Mouse (Mus musculus) T-helper 17 cell (primary cell): Measurements from ENCODE around the gene Zfp459.
"Not testable (repeated sequence)": the region's sequence is repeated elsewhere in the genome, so short reads cannot be mapped to it uniquely, and the experiment has no call there.

ENCODE experiments used
- in situ Hi-C, 2 experiments: fragments of 300-600 bp; cut with MboI, MseI; formaldehyde crosslinking; loops; 1 replicate in 1 of 2; 2 replicates in 1 of 2; pipeline ENCODE4 v1.15.1; 2025; ENCODE audit warnings: high pct_unique_total_duplicates in 2 of 2

Gene Zfp459

DNA sequence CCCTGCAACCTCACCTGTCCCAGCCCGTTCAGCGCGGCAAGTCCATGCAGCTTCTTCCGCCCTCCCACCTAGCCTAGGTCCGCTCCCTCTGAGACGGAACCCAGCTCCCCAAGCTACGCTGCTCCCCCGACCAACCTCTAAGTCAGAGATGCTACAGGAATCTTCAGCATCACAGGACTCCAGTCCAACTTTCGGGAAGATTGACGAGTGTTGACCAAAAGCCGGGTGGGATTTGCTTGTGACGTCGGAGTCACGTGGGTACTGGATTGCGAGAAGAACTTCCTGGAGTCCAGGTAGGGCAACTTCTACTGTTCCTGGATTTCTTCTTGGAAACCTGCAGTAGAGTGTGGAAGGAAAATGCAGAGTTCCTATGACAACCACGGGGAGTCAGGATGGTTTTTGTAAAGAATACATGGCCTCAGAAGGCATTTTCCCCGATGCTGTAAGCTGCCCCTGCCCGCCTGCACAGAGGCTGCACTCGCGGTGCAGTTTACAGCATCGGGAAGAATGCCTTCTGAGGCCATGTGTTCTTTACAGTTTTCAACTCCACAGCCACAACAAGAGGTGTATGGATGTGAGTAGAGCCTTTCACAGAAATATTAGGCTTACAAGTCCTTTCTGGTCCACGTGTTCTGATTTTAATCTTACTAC lies at the start of gene Zfp459:
Gene Zfp459, minus strand, starts transcription at position 212 of the 651 bp plus-strand sequence.
- in situ Hi-C loops = no loop called here

DNA sequence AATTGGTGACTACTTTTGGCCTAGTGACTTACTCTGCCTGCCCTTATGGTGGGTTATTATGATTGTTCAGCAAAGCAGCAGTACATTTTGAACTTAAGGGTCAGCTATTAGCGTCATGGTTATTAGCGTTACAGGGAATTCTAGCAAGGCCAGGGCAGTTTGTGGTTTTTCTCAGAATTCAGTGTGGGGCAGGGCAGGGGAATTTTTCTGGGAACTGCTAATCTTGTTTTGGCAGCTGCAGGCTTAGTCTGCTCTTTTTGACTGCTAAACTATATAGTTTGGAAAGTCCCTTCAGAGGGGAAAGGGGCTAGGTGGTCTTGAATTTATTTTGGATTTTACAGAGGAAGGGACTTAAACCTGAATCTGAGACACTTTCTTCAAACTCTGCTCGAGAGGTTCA lies 48.1 kb upstream of the Zfp459 start:
- in situ Hi-C loops = no loop called here

DNA sequence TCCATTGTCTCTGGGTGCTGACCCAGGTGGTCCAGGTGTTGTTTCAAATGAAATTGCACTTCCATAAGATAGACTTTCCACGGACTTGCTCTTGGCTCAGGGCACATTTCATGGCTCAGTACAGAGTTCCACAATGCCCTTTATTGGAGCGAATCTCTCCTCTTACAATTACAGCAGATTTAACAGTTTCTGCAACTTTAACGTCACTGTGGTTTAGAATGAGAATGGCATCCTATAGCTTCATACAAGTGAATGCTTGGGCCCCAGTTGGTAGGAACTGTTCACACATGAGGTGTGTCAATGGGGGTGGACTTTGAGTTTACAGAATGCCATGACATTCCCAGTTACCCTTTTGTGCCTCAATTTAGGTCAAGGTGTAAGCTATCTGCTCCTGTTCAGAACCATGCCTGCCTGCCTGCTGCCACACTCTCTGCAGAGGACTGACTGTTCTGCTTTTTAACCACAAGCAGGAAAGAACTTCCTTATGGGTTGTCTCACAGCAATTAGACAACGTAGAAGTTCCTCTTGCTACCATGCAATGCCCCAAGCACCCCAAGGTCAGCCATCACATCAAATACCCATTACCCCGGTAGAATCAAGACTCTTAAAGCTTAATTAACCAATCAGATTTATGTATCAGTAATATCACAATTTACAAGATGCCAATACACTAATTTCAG lies 42.4 kb upstream of the Zfp459 start:
- in situ Hi-C loops = not testable (repeated sequence)

DNA sequence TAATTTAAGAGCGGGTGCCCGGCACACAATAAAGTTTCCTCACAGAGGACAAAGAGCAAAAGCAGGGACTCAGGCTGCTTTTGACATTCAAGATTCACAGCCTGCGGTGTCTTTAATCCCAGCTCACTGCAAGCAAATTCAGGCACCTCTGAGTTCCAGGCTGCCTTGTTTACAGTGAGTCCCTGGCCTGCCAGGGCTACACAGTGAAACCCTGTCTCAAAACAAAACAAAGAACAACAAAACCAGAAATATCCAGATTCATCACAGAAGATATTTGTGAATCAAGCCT lies 30.7 kb upstream of the Zfp459 start:
- in situ Hi-C loops = no loop called here

DNA sequence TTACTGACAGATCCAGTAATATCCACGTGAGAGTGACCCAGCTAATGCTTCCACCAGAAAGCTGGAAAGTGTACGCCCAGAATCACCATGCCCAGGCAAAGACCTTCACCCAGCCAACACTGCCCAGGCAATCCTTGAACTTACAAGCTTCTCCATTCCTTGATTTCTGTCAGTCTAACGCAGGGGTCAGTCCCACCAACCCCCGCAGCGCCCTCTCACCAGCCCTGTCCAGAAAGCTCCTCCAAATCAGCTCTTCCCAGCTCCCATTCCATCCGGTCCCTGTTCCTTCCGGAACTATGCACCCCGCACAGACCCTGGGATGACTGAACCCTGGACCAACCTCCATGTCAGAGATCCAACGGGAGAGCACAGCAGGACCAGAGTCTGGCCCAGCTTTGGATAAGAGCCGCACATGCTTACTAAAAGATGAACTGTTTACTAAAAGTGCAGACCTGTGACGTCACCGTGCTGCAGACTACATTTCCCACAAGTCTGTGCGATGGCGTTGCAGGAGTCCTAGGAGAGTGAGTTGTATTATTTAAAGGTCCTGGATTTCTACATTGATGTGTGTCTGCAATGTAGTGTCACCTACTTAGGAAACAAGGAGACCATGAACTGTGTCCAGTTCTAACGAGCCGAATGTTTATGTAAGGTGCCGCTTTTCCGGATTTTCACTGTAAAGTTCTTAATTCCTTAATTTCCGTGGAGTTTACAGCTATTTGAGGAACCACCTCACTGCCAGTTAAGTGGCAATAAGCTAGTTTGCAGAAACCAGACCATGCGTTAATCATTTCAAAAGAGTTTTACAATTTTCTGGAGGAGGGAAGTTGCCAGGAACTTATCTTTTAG lies 30.2 kb upstream of the Zfp459 start, which contains the start of gene Zfp874a:
Gene Zfp874a, minus strand, starts transcription at position 453 of the 849 bp plus-strand sequence.
- in situ Hi-C loops = no loop called here

DNA sequence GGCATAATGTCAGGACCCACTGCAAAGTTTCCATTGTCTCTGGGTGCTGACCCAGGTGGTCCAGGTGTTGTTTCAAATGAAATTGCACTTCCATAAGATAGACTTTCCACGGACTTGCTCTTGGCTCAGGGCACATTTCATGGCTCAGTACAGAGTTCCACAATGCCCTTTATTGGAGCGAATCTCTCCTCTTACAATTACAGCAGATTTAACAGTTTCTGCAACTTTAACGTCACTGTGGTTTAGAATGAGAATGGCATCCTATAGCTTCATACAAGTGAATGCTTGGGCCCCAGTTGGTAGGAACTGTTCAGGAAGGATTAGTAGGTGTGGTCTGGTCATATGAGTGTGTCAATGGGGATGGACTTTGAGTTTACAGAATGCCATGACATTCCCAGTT lies 15.9 kb upstream of the Zfp459 start:
- in situ Hi-C loops = not testable (repeated sequence)

DNA sequence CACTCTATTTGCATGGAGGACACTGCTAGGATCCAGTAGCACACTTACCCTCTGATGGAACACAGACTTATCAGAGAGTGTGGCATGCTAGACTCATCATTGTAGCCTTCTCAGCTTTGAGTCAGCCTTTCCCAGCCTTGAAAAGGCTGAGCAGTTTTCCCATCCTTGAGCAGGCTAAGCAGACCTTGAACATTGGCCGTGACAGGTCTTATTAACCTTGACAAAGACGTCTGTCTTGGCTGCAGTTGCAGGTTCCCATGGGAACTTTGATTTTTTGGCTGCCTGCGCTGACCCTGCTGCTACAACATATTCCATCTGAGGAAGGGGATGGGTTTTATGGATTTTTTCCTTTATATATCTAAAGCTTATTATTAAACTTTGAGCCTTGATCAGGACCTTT lies 6.9 kb upstream of the Zfp459 start:
- in situ Hi-C loops = no loop called here

DNA sequence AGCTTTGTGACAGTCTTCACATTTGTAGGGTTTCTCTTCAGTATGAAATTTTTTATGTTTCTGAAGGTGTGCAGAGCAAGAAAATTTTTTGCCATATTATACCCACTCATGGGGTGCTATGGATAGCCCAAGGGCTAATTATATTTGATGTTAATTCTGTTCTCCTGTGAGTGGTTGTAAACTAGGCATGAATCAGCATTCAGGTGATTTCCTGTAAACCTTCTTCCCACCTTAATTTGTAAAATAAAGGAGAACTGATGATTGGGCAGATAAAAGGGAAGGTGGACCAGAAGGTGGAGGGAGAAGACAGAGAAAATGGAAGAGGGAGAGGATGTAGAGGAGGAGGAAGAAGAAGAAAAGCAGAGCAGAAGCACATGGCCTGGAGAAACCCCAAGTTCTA lies 4.5 kb upstream of the Zfp459 start:
- in situ Hi-C loops = not testable (repeated sequence)

DNA sequence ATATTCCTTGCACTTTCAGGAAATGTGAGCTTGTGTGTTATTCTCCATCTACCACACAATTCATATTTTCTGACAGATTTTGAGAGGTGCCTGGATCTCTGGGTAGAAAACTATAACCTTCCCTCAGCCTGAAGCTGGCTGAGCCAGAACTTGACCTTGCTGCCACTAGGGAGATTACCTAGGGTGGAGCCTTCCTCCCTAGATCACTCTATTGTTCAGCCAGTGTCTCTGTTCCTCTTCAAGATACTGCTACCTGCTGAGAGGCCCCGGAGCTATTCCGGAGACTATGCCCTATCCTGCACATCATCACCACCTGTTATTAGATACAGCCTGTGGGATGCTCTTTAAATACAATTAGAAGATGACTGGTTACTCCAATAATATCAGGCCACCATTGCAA lies 1.3 kb upstream of the Zfp459 start:
- in situ Hi-C loops = not testable (repeated sequence)

DNA sequence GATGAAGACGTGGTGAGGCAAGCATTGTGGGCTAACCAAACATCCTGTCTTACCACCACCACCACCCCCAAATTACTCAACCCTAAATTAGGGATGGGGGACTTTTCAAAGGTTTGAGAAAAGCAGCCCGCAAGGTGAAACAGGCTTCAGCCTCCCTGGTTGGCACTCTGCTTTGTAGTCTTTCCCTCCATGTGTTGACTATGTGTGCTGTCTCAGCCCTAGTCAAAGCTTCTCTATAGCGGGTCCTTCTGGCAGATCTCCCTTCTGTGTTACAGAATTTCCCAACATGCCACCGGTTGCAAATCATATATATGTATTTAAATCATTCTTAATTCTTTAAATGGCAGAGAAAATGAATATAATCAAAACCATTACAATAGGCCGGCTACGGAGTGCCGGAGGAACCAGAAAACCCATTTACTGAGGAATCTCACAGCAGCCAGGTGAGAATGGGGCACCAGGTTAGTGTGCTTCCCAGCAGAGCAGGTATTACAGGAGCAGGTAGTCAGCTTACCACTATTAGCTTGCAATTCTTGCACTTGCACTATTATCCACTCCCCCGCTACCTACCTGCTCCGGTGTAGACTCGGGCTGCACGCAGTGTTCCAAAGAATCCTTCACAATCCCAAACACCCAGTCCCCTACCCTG lies 536 bp downstream of the Zfp459 start:
- in situ Hi-C loops = no loop called here

DNA sequence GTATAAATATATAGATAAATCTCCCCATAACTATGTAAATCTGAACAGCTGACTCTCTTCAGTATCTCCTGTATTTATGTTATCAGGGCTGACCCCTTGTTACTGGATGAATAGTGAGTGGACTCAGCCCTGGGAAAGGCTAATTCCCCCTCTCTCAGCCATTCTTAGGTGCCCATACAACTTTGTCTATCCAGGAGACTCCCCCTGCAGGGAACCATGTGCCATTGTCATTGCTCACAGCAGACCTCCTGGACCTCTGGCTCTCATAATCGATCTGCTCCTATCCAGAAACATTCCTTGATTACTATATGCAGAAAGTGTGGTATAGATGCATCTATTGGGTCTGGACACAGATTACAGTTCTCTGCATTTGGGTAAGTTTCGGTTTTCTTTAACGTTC lies 4.4 kb downstream of the Zfp459 start:
- in situ Hi-C loops = no loop called here

DNA sequence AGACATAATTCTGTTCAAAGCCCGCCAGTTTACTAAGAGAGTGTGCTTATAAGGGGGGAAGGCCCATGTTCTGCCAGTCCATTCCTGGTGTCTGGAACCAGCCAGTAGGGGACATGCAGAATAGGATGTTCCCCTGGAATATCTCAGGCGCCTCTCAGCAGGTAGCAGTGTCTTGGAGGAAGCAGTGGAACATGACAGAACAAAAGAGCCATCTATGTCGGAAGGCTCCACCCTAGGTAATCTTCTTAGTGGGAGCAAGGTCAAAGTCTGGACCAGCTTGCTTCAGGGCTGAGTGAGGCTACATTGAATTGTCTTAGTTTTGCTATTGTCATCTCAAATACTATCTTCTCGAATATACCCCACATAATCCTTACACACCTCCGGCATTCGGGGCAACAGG lies 5.5 kb downstream of the Zfp459 start:
- in situ Hi-C loops = no loop called here

DNA sequence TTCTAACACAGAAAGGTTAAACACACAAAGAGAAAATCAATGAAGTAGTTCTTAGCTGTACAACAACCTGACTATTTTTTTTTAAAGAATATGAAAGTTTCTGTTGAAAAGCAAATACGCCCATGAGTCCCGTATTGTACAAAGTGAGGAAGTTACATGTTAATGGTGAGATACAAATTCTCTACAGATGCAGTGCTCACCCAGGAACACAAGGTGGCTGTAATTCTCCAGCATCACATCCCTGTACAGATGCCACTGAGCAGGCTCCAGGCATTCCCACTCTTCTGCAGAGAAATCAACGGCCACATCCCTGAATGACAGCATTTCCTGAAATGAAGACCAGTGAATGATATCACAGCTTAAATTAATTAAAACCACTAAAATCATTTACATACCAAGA lies 7.6 kb downstream of the Zfp459 start:
- in situ Hi-C loops = not testable (repeated sequence)

DNA sequence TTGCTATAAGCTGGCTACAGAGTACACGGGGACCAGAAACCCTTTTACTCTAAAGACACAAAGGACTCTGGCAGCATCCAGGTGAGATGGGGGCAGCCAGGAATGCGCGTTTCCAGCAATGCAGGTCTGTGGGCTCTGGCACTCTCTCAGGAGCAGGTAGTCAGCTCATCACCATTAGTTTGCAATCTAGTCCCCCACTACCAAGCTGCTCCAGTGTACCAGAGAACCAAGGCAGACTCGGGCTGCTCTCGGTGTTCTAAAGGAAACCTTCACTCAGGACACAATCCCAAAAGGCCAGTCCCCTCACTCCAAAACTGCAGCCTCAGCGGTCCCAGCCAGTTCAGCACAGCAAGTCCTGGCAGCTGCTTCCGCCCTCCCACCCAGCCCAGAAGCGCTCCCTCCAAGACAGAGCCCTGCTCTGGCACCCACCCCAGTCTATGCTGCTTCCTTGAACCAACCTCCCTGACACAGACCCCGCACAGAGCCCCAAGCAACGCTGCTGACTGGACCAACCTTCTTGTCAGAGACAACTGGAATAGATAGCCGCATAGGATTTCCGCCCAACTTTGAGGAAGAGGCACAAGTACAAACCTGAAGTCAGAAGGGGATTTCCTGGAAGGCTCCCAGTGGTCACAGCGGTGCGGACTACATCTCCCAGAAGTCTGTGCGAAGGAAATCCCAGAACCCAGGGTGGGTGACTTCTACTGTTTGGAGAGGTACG lies 21.9 kb downstream of the Zfp459 start, which contains the start of gene Zfp429:
Gene Zfp429, minus strand, starts transcription at position 637 of the 721 bp plus-strand sequence.
- in situ Hi-C loops = not testable (repeated sequence)

DNA sequence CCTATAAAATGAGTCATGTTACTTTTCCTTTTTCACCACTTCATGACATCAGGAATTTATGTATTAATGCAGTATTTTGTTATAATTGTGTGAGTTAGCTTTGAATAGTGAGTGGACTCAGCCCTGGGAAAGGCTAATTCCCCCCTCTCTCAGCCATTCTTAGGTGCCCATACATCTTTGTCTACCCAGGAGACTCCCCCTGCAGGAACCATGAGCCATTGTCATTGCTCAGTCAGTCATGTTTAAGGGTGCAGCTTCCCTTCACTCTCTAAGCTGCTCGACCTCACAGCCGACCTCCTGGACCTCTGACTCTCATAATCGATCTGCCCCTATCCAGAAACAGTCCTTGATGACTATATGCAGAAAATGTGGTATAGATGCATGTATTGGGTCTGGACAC lies 45.0 kb downstream of the Zfp459 start:
- in situ Hi-C loops = loop anchor here (5.0 to 10.0 kb wide), 3 partner anchors 71 to 1209 kb away; partner anchors contain the start of genes Fastkd3 (in 1 of the 2) and Mtrr (in 1 of the 2)

DNA sequence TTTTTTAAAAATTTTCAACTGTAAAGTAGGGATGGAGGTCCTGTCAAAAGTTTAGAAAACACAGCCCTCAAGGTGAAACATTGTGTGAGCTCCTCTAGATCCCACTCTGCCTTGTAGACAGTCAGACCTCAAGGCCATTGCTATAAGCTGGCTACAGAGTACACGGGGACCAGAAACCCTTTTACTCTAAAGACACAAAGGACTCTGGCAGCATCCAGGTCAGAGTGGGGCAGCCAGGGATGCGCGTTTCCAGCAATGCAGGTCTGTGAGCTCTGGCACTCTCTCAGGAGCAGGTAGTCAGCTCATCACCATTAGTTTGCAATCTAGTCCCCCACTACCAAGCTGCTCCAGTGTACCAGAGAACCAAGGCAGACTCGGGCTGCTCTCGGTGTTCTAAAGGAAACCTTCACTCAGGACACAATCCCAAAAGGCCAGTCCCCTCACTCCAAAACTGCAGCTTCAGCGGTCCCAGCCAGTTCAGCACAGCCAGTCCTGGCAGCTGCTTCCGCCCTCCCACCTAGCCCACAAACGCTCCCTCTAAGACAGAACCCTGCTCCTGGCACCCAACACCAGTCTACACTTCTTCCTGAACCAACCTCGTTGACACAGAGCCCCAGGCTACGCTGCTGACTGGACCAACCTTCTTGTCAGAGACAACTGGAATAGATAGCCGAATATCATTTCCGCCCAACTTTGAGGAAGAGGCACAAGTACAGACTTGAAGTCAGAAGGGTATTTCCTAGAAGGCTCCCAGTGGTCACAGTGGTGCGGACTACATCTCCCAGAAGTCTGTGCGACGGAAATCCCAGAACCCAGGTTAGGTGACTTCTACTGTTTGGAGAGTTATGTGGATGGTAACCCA lies 45.9 kb downstream of the Zfp459 start, which contains the start of the genes Gm28041 and Zfp456:
Gene Gm28041, minus strand, starts transcription at position 684 of the 862 bp plus-strand sequence.
Gene Zfp456, minus strand, starts transcription at position 761 of the 862 bp plus-strand sequence.
- in situ Hi-C loops = loop anchor here (5.0 to 10.0 kb wide), 3 partner anchors 72 to 1210 kb away; partner anchors contain the start of genes Fastkd3 (in 1 of the 2) and Mtrr (in 1 of the 2)

DNA sequence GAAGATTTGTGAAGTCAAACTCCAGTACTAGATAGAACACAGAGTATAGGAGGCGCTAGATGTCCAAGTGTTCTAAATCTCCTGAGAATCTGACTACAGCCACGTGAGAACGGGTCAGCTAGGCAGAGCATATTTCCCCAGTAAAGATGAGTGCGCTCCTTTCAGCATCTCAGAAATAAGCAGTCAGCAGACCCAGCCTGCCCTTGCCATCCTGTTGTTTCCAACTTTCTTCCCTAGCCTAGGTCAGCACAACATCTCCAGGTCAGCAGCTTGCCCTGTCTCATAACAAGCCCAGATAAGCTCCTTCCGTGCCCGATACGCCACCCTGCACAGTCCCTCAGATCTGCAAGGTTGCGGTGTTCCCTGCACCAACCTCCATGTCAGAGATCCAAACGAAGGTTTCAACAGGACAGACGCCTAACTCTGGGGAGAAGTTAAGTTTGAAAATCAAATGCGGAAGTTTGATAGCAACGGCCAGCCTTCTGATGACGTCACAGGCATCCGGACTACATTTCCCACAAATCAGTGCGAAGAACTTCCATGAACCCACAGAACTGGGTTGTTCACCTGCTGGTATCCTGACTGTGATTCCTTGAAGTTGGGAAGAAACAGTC lies 61.0 kb downstream of the Zfp459 start, which contains the start of the genes Gm28044 and Zfp953:
Gene Gm28044, minus strand, starts transcription at position 406 of the 614 bp plus-strand sequence.
Gene Zfp953, minus strand, starts transcription at position 475 of the 614 bp plus-strand sequence.
- in situ Hi-C loops = no loop called here
